Mouse (Mus musculus): ENCODE measurements around the gene Clstn2.

Gene Clstn2

GRCm38 (mm10) chr9:97541419-97541818 is 491.6 kb downstream of the Clstn2 start:
- DNase-seq (ENCODE audit: low read depth) = no peak

- no peak for DNase-seq (ENCODE audit: low read depth)
These were observed 494.8 kb downstream of the Clstn2 start for GRCm38 (mm10) chr9:97538075-97538779.

- DNase-seq (ENCODE audit: low read depth) = no peak
These were observed 498.8 kb downstream of the Clstn2 start for GRCm38 (mm10) chr9:97534196-97534595.

GRCm38 (mm10) chr9:97533306-97533705 is 499.7 kb downstream of the Clstn2 start:
- DNase-seq (ENCODE audit: low read depth) = no peak

GRCm38 (mm10) chr9:97532536-97532935 is 500.4 kb downstream of the Clstn2 start:
- no peak for DNase-seq (ENCODE audit: low read depth)

GRCm38 (mm10) chr9:97527926-97528325 is 505.1 kb downstream of the Clstn2 start:
- DNase-seq (ENCODE audit: low read depth) = no peak

GRCm38 (mm10) chr9:97527276-97527675 is 505.7 kb downstream of the Clstn2 start:
- DNase-seq (ENCODE audit: low read depth) = no peak

GRCm38 (mm10) chr9:97525563-97525962 is 507.4 kb downstream of the Clstn2 start:
- no peak for DNase-seq (ENCODE audit: low read depth)

GRCm38 (mm10) chr9:97524861-97525260 is 508.1 kb downstream of the Clstn2 start:
- DNase-seq (ENCODE audit: low read depth) = no peak

- DNase-seq (ENCODE audit: low read depth) = no peak
These were observed 512.2 kb downstream of the Clstn2 start for GRCm38 (mm10) chr9:97520771-97521170.

- no peak for DNase-seq (ENCODE audit: low read depth)
These were observed 516.0 kb downstream of the Clstn2 start for GRCm38 (mm10) chr9:97517006-97517405.

- DNase-seq (ENCODE audit: low read depth) = no peak
These were observed 518.3 kb downstream of the Clstn2 start for GRCm38 (mm10) chr9:97514639-97515038.

- no peak for DNase-seq (ENCODE audit: low read depth)
These were observed 520.6 kb downstream of the Clstn2 start for GRCm38 (mm10) chr9:97512282-97512850.

- no peak for DNase-seq (ENCODE audit: low read depth)
These were observed 531.6 kb downstream of the Clstn2 start for GRCm38 (mm10) chr9:97501416-97501815.

GRCm38 (mm10) chr9:97495056-97495455 is 537.9 kb downstream of the Clstn2 start:
- no peak for DNase-seq (ENCODE audit: low read depth)

- no peak for DNase-seq (ENCODE audit: low read depth)
These were observed 541.4 kb downstream of the Clstn2 start for GRCm38 (mm10) chr9:97491626-97492025.

GRCm38 (mm10) chr9:97490591-97491176 is 542.3 kb downstream of the Clstn2 start:
- DNase-seq (ENCODE audit: low read depth) = no peak

GRCm38 (mm10) chr9:97486826-97487225 is 546.2 kb downstream of the Clstn2 start:
- DNase-seq (ENCODE audit: low read depth) = no peak

- DNase-seq (ENCODE audit: low read depth) = no peak
These were observed 551.8 kb downstream of the Clstn2 start for GRCm38 (mm10) chr9:97481187-97481586.

GRCm38 (mm10) chr9:97476961-97477360 is 556.0 kb downstream of the Clstn2 start:
- no peak for DNase-seq (ENCODE audit: low read depth)

- no peak for DNase-seq (ENCODE audit: low read depth)
These were observed 556.5 kb downstream of the Clstn2 start for GRCm38 (mm10) chr9:97476456-97476855.

GRCm38 (mm10) chr9:97474896-97475295 is 558.1 kb downstream of the Clstn2 start:
- DNase-seq (ENCODE audit: low read depth) = no peak

- no peak for DNase-seq (ENCODE audit: low read depth)
These were observed 561.9 kb downstream of the Clstn2 start for GRCm38 (mm10) chr9:97471014-97471591.
